Mouse (Mus musculus) cortical plate, adult 2 months (tissue): ENCODE measurements around the gene Ccser2. TPM values are rescaled to one million over a fixed set of nuclear protein-coding genes. Genes with fewer than 3 reads are reported as not detected.

Experiments
- H3K27ac ChIP-seq: fragments of 200-500 bp; 2 replicates; pipeline ENCODE4 v1.5.1; 2012; ENCODE audit warnings: low read length, control low read depth, inconsistent platforms; ENCODE audit not compliant: insufficient read depth
- H3K4me1 ChIP-seq: fragments of 200-500 bp; 2 replicates; pipeline ENCODE4 v1.6.1; 2011; ENCODE audit warnings: low read length; ENCODE audit not compliant: control insufficient read depth, insufficient read depth
- H3K4me3 ChIP-seq: fragments of 200-500 bp; 2 replicates; pipeline ENCODE4 v1.5.1; 2011; ENCODE audit warnings: mild to moderate bottlenecking, low read length, control low read depth; ENCODE audit not compliant: insufficient read depth
- CTCF ChIP-seq: fragments of 200-500 bp; IDR thresholded peaks from 2 replicates; pipeline ENCODE4 v1.5.1; 2011; ENCODE audit warnings: mild to moderate bottlenecking, control low read depth, low read length; ENCODE audit not compliant: insufficient read depth; ENCODE audit errors: extremely low read depth
- POLR2A ChIP-seq: fragments of 200-500 bp; IDR thresholded peaks from 2 replicates; pipeline ENCODE4 v1.6.1; 2011; ENCODE audit warnings: mild to moderate bottlenecking, low read length, control low read depth; ENCODE audit not compliant: insufficient read depth; ENCODE audit errors: extremely low read depth
- polyA plus RNA-seq: library from polyadenylated mRNA; depleted of rRNA; stranded (reverse); fragments of >200 nt; gene quantifications from 2 replicates; pipeline ENCODE4 v1.2.3, GENCODE M21; 2012

The Ccser2 gene
- polyA plus RNA-seq, 1 experiment, result 52.3 TPM

GRCm38 (mm10) chr14:36919146-36919545, 49.4 kb downstream of the Ccser2 start:
- Histone ChIP-seq H3K27ac (peak overlapping the region; percentile 66), H3K4me1 (peaks cover 7% of the 10 kb centered on the region), H3K4me3 (peak overlapping the region; percentile 25)
- TF ChIP-seq POLR2A (peak; percentile 47; the same call in 1 of the 2 replicates), CTCF (no peak)

DNA sequence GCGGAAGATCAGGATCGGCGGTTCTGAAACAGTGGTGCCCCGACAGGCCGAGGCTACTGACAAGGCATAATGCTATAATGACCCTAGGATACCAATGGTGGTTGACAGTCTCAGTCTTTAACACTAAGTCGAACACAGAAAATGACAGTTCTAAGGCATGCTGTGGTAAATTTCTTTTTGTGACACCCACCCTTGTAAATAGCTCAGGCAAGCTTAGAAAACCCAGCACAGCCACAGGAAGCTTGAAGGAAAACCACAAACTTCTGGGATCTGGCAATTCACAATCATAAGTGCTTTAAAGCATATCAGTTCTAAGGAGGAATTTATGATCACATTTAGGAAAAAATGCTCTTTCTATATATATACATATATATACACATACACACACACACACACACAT, 53.4 kb downstream of the Ccser2 start:
- Histone ChIP-seq H3K4me1 (peaks cover 5% of the 10 kb centered on the region), H3K27ac (no peak overlapping the region), H3K4me3 (no peak overlapping the region)
- TF ChIP-seq CTCF (no peak), POLR2A (no peak)

DNA sequence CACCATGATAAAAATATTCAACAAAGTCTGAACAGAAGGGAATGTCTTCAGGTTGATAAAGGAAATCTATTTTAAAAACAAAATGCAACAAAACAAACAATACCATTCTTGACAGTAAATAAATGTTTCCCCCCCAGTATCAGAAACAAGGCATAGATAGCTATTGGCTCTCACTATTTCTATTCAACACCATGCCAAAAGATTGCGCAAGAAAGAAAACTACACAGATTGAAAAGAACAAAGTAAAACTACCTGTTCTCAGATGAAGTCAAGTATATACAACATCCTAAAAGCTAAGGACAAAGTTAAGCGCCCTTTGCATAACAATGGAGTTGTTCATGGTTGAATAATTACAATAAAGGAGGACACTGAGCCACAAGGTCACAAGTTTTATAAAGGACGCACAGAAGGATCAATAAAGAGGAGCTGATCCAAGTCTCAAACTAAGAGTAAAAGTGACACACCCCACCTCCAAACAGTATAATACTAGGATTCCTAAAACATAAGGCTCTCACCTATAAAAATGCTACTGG, 54.0 kb downstream of the Ccser2 start:
- no peak for TF ChIP-seq CTCF
- no peak for TF ChIP-seq POLR2A
- H3K27ac ChIP-seq, result no peak overlapping the region
- H3K4me3 ChIP-seq, result no peak overlapping the region
- H3K4me1 ChIP-seq, result peaks cover 3% of the 10 kb centered on the region

- TF ChIP-seq POLR2A (no peak), CTCF (no peak)
- Histone ChIP-seq H3K27ac (no peak overlapping the region), H3K4me1 (no peaks in the 10 kb centered on the region; the same call in 1 of the 2 replicates), H3K4me3 (no peak overlapping the region)
Observed at GRCm38 (mm10) chr14:36911738-36912137, 56.8 kb downstream of the Ccser2 start.

DNA sequence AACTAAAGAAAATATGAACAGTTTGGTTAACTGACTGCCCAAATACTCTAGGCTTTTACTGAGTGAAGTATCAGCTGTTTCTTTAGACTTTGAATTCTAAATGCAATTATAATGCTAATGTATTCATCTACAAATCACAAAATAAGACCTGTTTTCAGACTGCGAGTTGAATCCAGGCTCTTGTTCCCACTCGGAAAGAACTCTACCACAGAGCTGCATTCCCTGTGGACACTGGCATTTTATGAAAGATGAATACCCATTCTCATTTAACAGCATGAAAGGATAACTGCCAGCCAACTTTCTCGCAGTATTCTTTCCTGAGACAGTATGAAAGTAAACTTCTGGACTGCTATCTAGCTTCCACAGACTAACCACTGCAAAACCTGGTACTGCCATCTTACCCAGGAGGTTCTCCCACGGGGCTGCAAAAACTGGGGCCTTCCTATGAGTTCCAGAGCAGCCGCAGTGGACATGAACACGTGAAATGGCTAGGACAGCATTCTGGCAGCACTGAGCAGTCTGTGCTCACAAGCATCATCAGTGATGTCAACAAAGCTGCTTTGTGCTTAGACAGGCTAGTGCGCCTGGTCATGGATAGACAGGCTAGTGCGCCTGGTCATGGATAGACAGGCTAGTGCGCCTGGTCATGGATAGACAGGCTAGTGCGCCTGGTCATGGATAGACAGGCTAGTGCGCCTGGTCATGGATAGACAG, 62.6 kb downstream of the Ccser2 start:
- Histone ChIP-seq H3K4me3 (no peak overlapping the region), H3K27ac (peak overlapping the region; percentile 95), H3K4me1 (peaks cover 4% of the 10 kb centered on the region)
- TF ChIP-seq CTCF (no peak), POLR2A (no peak)

DNA sequence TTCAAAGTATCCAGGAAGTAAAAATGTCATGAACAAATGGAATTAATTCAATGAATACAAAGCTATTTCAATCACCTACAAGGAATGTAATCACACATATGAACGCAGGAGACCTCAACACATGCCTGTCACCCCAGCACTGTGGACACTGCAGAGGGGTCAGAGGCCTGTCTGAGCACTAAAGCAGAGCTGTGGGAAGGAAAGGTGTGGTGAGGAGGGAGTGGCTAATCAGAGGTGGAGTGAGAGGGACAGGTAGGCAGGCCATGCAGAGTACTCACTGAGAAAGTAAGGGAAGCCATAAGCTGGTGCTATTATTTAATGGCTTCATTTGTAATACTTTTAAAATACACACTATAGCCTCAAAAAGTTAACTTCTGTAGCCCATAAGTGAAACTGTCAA, 64.4 kb downstream of the Ccser2 start:
- Histone ChIP-seq H3K4me1 (peaks cover 4% of the 10 kb centered on the region), H3K4me3 (no peak overlapping the region), H3K27ac (no peak overlapping the region)
- TF ChIP-seq POLR2A (no peak), CTCF (no peak)

GRCm38 (mm10) chr14:36900883-36901282, 67.7 kb downstream of the Ccser2 start:
- Histone ChIP-seq H3K4me3 (no peak overlapping the region), H3K27ac (no peak overlapping the region)
- TF ChIP-seq POLR2A (no peak), CTCF (no peak)

GRCm38 (mm10) chr14:36894701-36895100, 73.9 kb downstream of the Ccser2 start:
- H3K4me1 ChIP-seq, result peaks cover 1% of the 10 kb centered on the region; the same call in 1 of the 2 replicates
- TF ChIP-seq CTCF (no peak), POLR2A (no peak)

More at GRCm38 (mm10) chr14:36900883-36901282, 67.7 kb downstream of the Ccser2 start:
- H3K4me1 ChIP-seq, result peaks cover 5% of the 10 kb centered on the region

DNA sequence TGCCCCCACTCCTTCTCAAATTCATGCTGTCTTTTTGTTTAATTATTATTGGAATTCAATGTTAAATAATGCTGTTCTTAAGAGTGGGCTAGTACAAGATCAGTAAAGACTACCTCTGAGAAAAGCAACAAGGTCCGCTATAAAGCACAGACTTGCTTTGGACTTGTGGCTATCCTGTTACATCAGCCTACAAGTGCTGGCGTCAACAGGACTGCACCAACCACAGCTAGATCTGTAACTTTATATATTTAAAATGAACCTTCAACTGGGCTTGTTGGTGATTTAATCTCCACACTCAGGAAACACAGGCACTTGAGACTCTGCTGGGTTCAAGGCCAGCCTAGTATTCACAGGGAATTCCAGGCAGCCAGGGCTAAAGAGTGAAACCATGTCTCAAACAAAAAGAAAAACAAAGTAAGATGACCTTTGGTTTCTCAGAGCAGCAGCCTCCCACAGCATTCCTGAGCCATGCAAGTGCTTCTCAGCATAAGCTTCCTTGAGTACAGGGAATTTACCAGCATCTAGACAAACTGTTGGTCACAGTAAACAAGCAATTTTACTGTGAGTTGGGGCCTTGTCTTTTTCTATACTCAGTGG, 75.7 kb downstream of the Ccser2 start:
- peaks cover 1% of the 10 kb centered on the region; the same call in 1 of the 2 replicates for H3K4me1 ChIP-seq
- no peak overlapping the region for H3K27ac ChIP-seq
- H3K4me3 ChIP-seq, result no peak overlapping the region
- TF ChIP-seq CTCF (no peak), POLR2A (no peak)

More at GRCm38 (mm10) chr14:36894701-36895100, 73.9 kb downstream of the Ccser2 start:
- no peak overlapping the region for H3K4me3 ChIP-seq
- H3K27ac ChIP-seq, result no peak overlapping the region
